Mouse (Mus musculus) neural tube, embryonic 15.5 days (tissue): ENCODE measurements around the gene Rora. TPM values are rescaled to one million over a fixed set of nuclear protein-coding genes. Genes with fewer than 3 reads are reported as not detected.

ENCODE experiments used
- ATAC-seq: fragments of 200-750 bp; cut with Nextera tagmentation; 2 replicates; pipeline ENCODE4 v1.8.0; 2017; ENCODE audit warnings: mild to moderate bottlenecking, moderate TSS enrichment, moderate library complexity; ENCODE audit not compliant: low FRiP score
- H3K27ac ChIP-seq: fragments of 300-500 bp; sonication (generic); replicated peaks from 2 replicates; pipeline ENCODE4 v1.5.1; 2015; ENCODE audit warnings: mild to moderate bottlenecking, inconsistent platforms
- H3K27me3 ChIP-seq: fragments of 300-500 bp; sonication (generic); replicated peaks from 2 replicates; pipeline ENCODE4 v1.6.1; 2015; ENCODE audit warnings: inconsistent platforms
- H3K36me3 ChIP-seq: fragments of 300-500 bp; sonication (generic); 2 replicates; pipeline ENCODE4 v1.6.1; 2015; ENCODE audit warnings: inconsistent platforms
- H3K4me1 ChIP-seq: fragments of 300-500 bp; sonication (generic); 2 replicates; pipeline ENCODE4 v1.6.1; 2015; ENCODE audit warnings: inconsistent platforms
- H3K4me2 ChIP-seq: fragments of 300-500 bp; sonication (generic); 2 replicates; pipeline ENCODE4 v1.6.1; 2015; ENCODE audit warnings: inconsistent platforms, mild to moderate bottlenecking, moderate library complexity
- H3K4me3 ChIP-seq: fragments of 300-500 bp; sonication (generic); replicated peaks from 2 replicates; pipeline ENCODE4 v1.5.1; 2015; ENCODE audit warnings: mild to moderate bottlenecking, inconsistent platforms
- H3K9ac ChIP-seq: fragments of 300-500 bp; sonication (generic); replicated peaks from 2 replicates; pipeline ENCODE4 v1.6.1; 2015; ENCODE audit warnings: mild to moderate bottlenecking, inconsistent platforms
- H3K9me3 ChIP-seq: fragments of 300-500 bp; sonication (generic); replicated peaks from 2 replicates; pipeline ENCODE4 v1.6.1; 2016; ENCODE audit warnings: inconsistent platforms
- WGBS: fragments of 180-500 bp; shearing (Covaris S2); methylation state at CpG from one replicate; pipeline ENCODE4 v1.1.7; 2015; ENCODE audit warnings: mixed read lengths; 5-methylcytosine and 5-hydroxymethylcytosine counted together
- polyA plus RNA-seq: library from polyadenylated mRNA; unstranded; fragments of >200 nt; fragmentation: Nextera tagmentation; extraction: Ambion mirVana; gene quantifications from 2 replicates; pipeline ENCODE4 v1.2.1, GENCODE M21; 2015

Rora gene
- polyA plus RNA-seq, 1 experiment from 2014 or later, result 17.3 TPM

GRCm38 (mm10) chr9:69165096-69165836 is 511.7 kb downstream of the Rora start:
- 87% methylated on average over 7 of the region's 7 CpGs for WGBS
- no peaks in the 10 kb centered on the region for H3K9me3 ChIP-seq
- H3K36me3 ChIP-seq, result no peaks in the 10 kb centered on the region
- H3K9ac ChIP-seq, result no peak overlapping the region
- no peaks in the 10 kb centered on the region for H3K4me1 ChIP-seq
- H3K4me2 ChIP-seq, result no peak overlapping the region
- no peak for ATAC-seq
- H3K4me3 ChIP-seq, result no peak overlapping the region
- no peak overlapping the region for H3K27ac ChIP-seq
- H3K27me3 ChIP-seq, result no peaks in the 10 kb centered on the region

GRCm38 (mm10) chr9:69174061-69174460 is 520.5 kb downstream of the Rora start:
- no peak overlapping the region for H3K4me3 ChIP-seq
- no peaks in the 10 kb centered on the region for H3K27me3 ChIP-seq
- 86% methylated on average over 6 of the region's 6 CpGs for WGBS
- no peak overlapping the region for H3K9ac ChIP-seq
- no peak for ATAC-seq
- H3K9me3 ChIP-seq, result no peaks in the 10 kb centered on the region
- no peak overlapping the region for H3K4me2 ChIP-seq
- H3K36me3 ChIP-seq, result no peaks in the 10 kb centered on the region
- no peak overlapping the region for H3K27ac ChIP-seq
- H3K4me1 ChIP-seq, result no peaks in the 10 kb centered on the region

GRCm38 (mm10) chr9:69174527-69175116 is 521.0 kb downstream of the Rora start:
- Histone ChIP-seq H3K9ac (no peak overlapping the region), H3K9me3 (no peaks in the 10 kb centered on the region), H3K27ac (no peak overlapping the region), H3K4me2 (no peak overlapping the region), H3K4me1 (no peaks in the 10 kb centered on the region), H3K36me3 (no peaks in the 10 kb centered on the region), H3K27me3 (no peaks in the 10 kb centered on the region), H3K4me3 (no peak overlapping the region)
- 70% methylated on average over 10 of the region's 10 CpGs for WGBS
- ATAC-seq, result no peak

GRCm38 (mm10) chr9:69176988-69177387 is 523.4 kb downstream of the Rora start:
- H3K27me3 ChIP-seq, result no peaks in the 10 kb centered on the region
- ATAC-seq, result no peak
- H3K9me3 ChIP-seq, result no peaks in the 10 kb centered on the region
- H3K36me3 ChIP-seq, result no peaks in the 10 kb centered on the region
- H3K9ac ChIP-seq, result no peak overlapping the region
- H3K4me1 ChIP-seq, result no peaks in the 10 kb centered on the region
- no peak overlapping the region for H3K4me2 ChIP-seq
- WGBS, result 90% methylated on average over 3 of the region's 3 CpGs
- H3K27ac ChIP-seq, result no peak overlapping the region
- H3K4me3 ChIP-seq, result no peak overlapping the region

GRCm38 (mm10) chr9:69179224-69179623 is 525.6 kb downstream of the Rora start:
- Histone ChIP-seq H3K4me3 (no peak overlapping the region), H3K27ac (no peak overlapping the region), H3K27me3 (no peaks in the 10 kb centered on the region), H3K9ac (no peak overlapping the region), H3K4me1 (no peaks in the 10 kb centered on the region), H3K4me2 (no peak overlapping the region), H3K9me3 (no peaks in the 10 kb centered on the region), H3K36me3 (no peaks in the 10 kb centered on the region)
- ATAC-seq, result no peak
- 91% methylated on average over 8 of the region's 8 CpGs for WGBS

- WGBS, result 45% methylated on average over 3 of the region's 3 CpGs
Measured at GRCm38 (mm10) chr9:69180961-69181360, 527.4 kb downstream of the Rora start.

GRCm38 (mm10) chr9:69181411-69181810 is 527.8 kb downstream of the Rora start:
- Histone ChIP-seq H3K9ac (no peak overlapping the region), H3K27me3 (no peaks in the 10 kb centered on the region), H3K36me3 (no peaks in the 10 kb centered on the region), H3K4me3 (no peak overlapping the region), H3K4me2 (no peak overlapping the region), H3K4me1 (no peaks in the 10 kb centered on the region), H3K27ac (no peak overlapping the region), H3K9me3 (no peaks in the 10 kb centered on the region)
- no peak for ATAC-seq

More at GRCm38 (mm10) chr9:69180961-69181360, 527.4 kb downstream of the Rora start:
- no peaks in the 10 kb centered on the region for H3K27me3 ChIP-seq
- no peaks in the 10 kb centered on the region for H3K36me3 ChIP-seq
- no peaks in the 10 kb centered on the region for H3K4me1 ChIP-seq
- H3K9ac ChIP-seq, result no peak overlapping the region
- no peaks in the 10 kb centered on the region for H3K9me3 ChIP-seq
- no peak overlapping the region for H3K4me2 ChIP-seq
- H3K27ac ChIP-seq, result no peak overlapping the region
- H3K4me3 ChIP-seq, result no peak overlapping the region
- ATAC-seq, result no peak

- 79% methylated on average over 4 of the region's 4 CpGs for WGBS
- no peak for ATAC-seq
- H3K4me1 ChIP-seq, result no peaks in the 10 kb centered on the region
- no peak overlapping the region for H3K4me2 ChIP-seq
- H3K9ac ChIP-seq, result no peak overlapping the region
- H3K9me3 ChIP-seq, result no peaks in the 10 kb centered on the region
- no peaks in the 10 kb centered on the region for H3K36me3 ChIP-seq
- no peaks in the 10 kb centered on the region for H3K27me3 ChIP-seq
- H3K4me3 ChIP-seq, result no peak overlapping the region
- no peak overlapping the region for H3K27ac ChIP-seq
Measured at GRCm38 (mm10) chr9:69183888-69184287, 530.3 kb downstream of the Rora start.

- 50% methylated on average over 1 of the region's 1 CpGs for WGBS
- no peak for ATAC-seq
- Histone ChIP-seq H3K4me1 (no peaks in the 10 kb centered on the region), H3K27ac (no peak overlapping the region), H3K36me3 (no peaks in the 10 kb centered on the region), H3K27me3 (no peaks in the 10 kb centered on the region), H3K4me3 (no peak overlapping the region), H3K9ac (no peak overlapping the region), H3K9me3 (no peaks in the 10 kb centered on the region), H3K4me2 (no peak overlapping the region)
Measured at GRCm38 (mm10) chr9:69190726-69191125, 537.1 kb downstream of the Rora start.

- Histone ChIP-seq H3K4me2 (no peak overlapping the region), H3K4me1 (no peaks in the 10 kb centered on the region), H3K4me3 (no peak overlapping the region), H3K27ac (no peak overlapping the region), H3K27me3 (no peaks in the 10 kb centered on the region), H3K36me3 (no peaks in the 10 kb centered on the region), H3K9ac (no peak overlapping the region), H3K9me3 (no peaks in the 10 kb centered on the region)
- WGBS, result 88% methylated on average over 8 of the region's 8 CpGs
- ATAC-seq, result no peak
Measured at GRCm38 (mm10) chr9:69192446-69192845, 538.9 kb downstream of the Rora start.

GRCm38 (mm10) chr9:69194638-69195605 is 541.3 kb downstream of the Rora start:
- Histone ChIP-seq H3K4me2 (no peak overlapping the region), H3K4me1 (no peaks in the 10 kb centered on the region), H3K27me3 (no peaks in the 10 kb centered on the region), H3K9me3 (no peaks in the 10 kb centered on the region), H3K27ac (no peak overlapping the region), H3K4me3 (no peak overlapping the region), H3K9ac (no peak overlapping the region), H3K36me3 (no peaks in the 10 kb centered on the region)
- no peak for ATAC-seq
- WGBS, result 78% methylated on average over 13 of the region's 13 CpGs
